Mouse (Mus musculus): ENCODE results near the gene Lpp.

- no peak for TF ChIP-seq CTCF (IDR thresholded peaks at IDR 0.05; ENCODE audit: control insufficient read depth, insufficient read depth, low read length)
- TF ChIP-seq POLR2A (IDR thresholded peaks at IDR 0.05; ENCODE audit: borderline replicate concordance, control insufficient read depth, low read depth, low read length): no peak
Measured at GRCm38 (mm10) chr16:24878977-24879376, 485.7 kb downstream of the Lpp start.
